Mouse (Mus musculus): ENCODE results near the gene Pla2g6.

Pla2g6 gene

GRCm38 (mm10) chr15:79242574-79243233 is 85.5 kb downstream of the Pla2g6 start:
- no peak for DNase-seq (ENCODE audit: low read depth, low spot score)

DNA sequence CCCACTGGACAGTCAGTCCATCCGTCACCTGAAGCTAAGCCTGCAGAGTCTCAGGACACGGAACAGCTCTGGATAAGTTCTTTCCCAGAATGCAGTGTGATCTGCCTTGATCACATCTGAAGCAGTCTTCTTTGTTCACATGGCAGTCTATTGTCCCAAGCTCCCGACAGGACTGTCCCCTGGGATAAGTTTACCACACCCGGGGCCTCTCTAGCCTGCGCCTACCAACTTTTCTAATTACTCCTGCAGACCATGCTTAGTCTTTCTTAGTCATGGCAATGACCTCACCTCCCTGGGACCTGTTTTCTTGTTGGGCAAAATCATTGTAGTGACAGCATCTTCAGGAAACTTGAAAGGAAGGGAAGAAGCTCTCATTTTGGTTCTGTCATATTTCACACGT is 90.2 kb downstream of the Pla2g6 start:
- DNase-seq (ENCODE audit: low read depth, low spot score), result no peak

All from telencephalon, adult 2 months (tissue).